Mouse (Mus musculus) thymus, postnatal 14 days (tissue): ENCODE data around the gene Sim1.

Experiments
- DNase-seq: peaks from one replicate; pipeline ENCODE4 v3.0.0; 2021

The Sim1 gene

DNA sequence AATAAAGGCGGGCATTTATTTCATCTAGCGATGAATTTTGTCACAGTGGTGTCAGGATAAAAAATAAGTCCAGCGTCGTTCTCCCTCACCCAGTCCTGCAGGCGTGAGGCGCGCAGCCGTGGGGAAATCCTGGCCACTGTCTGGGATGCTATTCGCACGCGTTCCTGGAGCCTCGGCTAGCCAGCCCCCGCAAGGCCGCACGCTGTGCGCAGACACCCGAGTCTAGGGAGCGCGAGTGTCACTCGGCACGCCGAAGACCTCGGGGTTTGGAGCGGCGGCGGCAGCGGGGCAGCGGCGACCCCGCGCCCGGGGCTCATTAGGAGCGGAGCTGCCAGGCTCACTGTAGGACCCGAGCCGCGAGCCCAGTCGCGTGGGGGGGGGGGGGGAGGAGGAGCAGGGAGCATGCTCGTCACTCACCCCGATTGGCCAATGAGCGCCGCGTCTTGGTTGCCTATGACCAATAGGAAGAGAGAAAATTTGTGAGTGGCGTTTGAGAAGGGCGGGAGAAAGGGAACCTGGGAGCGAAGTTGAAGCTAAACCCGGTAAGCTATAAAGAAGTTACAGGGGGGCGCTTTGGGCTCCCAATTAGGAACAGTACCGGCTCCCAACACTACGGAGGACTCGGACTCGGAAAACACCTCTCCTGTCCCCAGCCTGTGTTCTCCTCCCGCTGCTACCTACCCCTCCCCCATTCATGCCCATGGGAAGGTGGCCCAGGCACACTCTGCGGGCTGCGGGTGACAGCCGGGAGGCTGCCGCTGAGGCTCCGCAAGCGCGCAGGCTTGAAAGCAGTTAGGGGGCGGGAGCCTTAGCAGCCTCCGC lies at the start of gene Sim1:
Sim1 (plus strand) TSS at position 585 of the 822 bp plus-strand sequence.
- DNase-seq, result peak; percentile 33

DNA sequence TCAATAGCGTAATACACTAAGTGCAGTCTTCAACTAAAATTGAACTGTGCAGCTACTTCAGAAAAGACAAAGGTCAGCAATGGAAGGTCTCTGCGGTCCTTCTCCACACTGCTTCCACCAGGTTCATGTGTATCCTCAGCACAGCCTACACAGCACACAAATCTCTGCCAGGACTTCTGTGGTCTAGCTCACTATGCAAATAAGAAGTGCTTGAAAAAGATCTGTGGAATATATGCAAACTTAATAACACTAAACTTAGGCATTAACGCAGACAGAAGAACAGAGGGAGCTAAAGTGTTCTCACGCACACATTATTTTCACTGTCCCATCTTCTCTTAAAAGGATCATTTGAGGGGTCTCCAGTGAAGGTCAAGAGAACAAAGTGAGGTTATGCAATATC lies 26.4 kb upstream of the Sim1 start:
- DNase-seq, result no peak

DNA sequence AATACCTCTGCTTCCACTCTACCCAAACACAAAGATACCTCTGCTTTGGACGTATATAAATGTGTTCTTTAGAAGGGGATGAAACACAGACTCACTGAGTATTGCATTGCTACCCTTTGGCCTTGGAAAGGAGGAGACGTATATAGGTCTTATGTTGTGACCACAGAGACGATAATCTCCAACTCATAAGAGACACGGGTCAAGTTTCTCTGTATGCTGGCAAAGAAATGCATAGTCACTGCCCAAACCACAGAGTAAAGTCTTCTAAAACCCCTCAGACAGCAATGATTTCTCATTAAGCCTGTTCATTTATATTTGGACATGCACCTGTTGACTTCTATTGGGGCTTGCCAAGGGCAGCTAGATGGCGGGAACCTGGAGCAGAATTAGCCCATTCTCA lies 17.6 kb upstream of the Sim1 start:
- no peak for DNase-seq

DNA sequence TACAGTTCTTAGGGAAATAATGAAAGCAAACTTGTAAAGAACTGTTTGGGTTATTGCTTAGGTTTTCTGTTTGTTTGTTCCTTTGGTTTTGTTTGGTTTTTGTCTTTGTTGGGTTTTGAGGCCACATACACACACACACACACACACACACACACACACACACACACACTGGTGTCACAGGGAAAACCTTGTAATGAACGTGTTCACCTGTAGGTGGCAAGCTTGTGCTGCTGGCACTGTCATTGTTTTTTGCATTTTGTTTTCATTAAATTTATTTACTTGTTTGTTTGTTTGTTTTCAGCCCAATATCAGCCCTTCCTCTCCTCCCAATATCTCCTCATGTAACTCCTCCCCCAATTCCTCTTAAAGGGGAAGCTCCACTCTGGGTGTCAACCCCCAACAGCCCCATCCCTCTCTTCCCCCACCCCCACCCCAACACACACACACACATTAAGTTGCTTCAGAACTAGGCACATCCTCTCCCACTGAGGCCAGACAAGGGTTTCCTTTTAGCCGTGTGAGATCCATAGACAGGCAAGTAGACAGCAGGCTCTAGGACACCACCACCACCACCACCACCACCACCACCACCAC lies 13.0 kb upstream of the Sim1 start:
- DNase-seq, result no peak

DNA sequence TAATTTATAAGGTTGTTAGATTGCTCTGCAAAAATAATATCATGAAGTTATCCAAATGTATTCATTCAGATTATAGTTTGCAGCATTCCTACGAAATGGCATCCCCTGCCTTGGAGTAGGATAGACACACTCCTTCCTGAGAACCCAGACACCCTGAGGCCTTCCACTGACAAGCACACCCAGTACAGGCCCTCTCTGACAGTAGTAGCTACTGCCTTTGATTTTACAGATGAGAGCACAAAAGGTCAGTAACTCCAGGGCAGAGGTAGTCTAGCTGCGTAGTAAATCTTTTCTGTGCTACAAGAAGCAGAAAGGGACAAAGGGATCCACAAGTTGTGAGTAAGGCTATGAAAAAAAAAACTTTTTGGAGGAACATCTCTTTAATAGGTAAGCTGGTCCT lies 12.2 kb upstream of the Sim1 start:
- DNase-seq, result no peak

DNA sequence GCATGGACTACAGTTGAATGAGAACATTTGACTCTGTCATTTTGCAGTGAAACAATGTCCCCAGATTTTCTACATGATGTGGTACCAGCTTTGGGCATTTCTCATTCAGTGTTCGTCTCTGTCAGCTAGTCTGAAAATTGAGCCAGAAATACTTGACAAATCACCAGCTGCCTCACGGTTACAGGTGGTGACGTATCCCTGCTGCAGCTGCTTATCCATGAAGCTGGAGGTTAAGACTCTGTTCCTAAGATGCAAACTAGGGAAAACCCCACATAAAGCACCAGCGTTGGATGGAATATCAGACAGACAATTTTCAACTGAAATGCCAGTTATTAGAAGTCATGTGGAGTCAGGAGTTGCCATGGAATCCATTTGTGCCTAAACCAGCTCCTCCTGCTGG lies 8.2 kb upstream of the Sim1 start:
- no peak for DNase-seq

DNA sequence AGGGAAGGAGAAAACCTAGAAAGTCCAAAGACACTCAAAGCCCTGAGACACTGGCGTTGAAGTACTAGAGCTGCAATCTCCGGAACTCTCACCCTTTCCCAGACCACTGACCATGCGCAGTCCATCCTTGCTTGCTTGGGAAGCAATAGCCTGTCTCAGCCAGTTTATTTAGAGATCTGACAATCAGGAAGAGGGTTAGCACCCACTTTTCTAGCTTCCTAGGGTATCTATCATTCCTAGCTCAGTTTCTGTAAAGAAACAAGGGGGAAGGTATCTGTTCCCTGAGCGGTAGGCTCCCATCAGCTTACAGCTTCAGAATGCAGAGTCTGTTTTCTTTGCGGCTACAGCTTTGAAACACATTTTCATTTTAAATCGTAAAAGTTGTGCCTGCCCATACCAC lies 3.9 kb upstream of the Sim1 start:
- DNase-seq, result no peak

DNA sequence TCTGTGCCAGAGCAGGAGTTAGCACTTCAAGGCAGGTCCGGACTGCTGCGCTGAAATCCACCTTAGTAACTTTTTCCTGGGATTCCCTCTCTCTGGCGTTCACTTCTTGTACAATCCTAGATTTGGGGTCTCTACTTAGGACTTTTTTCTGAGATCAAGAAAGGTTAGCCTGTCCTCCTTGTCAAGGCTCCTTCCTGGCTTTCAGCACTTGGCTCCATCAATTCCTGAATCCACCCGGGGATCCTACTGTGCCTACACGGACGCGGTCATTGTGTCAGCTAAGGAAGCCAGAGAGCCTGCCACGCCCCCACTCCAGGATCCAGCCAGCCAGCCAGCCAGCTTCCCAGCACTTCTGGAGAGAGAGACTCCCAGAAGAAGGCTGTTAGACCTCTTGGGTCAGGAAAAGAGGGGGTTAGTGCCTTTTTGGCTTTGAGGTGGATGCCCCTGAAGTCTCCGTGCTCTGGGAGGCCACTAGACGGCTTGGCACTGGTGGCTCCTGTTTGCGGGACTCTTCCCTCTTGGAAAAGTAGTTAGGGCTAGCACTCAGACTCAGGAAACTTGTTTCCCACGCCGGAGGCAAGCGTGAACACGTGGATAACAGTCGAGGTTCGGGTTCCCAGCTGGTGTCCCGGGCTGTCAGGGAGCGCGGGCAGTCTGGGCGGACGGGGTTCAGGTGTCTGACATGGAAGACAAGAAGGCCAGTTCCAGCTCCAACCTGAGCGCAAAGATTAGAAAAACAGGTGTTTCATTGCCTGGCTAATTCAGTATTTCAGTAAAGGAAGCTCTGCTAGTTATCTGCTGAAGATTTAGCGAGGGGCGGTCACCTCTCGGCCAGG lies 2.5 kb upstream of the Sim1 start:
- DNase-seq, result no peak

DNA sequence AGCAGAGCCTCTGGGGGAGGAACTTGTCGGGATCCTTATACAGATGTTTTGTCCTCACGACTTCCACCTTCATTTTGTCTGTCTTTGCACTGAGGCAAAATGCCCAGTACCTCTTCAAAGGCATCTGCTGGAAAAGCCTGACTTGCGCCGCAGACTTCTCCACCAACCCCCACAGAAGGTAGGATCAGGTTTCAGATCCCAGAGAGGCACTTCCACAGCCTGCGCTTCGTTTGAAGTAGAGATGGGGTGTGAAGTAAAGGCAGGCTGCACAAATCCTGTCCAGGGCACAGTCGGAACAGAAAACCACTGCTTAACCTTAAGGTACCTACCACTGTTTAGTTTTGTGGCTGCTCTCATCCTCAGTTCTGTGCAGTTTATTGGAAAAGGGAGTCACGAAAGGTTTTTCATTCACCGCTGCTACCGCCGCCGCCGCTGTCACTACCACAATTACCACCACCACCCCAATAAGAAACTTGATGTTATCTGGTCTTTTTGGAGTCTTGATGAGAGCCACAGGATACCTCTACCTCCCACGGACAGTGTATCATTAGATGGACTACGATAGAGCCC lies 1.7 kb upstream of the Sim1 start:
- no peak for DNase-seq

DNA sequence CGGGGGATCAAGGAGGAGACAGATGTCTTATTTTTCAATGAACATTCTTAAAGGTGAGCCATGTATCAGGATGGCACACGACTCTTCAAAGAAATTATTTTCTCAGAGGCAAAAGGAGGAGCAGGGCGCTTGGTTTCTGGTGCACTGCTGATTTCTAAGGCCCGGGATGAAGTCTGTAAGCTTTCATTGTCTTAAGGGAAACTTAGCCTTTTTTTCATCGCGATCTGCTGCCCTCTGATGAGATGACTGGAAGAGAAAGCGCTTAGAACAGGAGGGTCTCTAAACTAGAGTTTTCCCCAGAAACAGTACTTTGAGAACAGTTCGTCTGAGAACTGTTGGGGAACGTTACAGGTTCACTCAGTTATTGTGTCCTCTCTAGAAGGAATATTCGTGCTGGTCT lies 1.0 kb upstream of the Sim1 start:
- no peak for DNase-seq

DNA sequence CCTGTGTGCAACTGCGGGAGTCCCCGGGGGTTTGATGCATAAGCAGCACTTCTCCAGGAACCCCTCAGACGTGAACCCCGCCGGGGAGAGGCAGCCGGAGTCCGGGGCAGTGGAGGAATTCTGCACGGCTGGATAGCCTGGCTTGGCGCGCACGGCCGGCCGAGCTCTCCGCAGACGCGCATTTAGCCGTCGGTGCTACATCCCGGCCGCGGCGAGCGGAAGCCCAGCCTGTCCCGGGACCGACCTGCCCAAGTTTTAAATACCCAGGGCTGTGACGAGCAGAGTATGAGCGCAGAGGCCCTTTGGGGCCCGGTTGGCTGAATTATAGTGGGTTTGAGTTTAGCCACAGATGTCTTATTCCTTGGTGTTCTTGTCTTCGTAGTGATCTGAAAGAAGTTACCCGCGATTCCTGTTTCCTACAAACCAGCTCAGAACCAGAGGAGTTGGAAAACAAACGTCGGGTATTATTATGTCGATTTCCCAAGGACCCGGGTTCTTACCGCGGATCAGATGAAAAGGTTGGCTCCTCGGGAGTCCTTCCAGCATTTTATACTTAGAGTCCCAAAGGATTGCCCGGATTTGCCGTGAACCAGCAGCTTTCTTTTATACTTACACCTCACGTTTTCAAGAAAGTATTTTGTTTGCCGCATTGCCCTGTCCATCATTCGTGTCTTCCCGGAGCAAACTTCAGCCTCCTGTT lies 687 bp downstream of the Sim1 start:
- DNase-seq, result no peak

DNA sequence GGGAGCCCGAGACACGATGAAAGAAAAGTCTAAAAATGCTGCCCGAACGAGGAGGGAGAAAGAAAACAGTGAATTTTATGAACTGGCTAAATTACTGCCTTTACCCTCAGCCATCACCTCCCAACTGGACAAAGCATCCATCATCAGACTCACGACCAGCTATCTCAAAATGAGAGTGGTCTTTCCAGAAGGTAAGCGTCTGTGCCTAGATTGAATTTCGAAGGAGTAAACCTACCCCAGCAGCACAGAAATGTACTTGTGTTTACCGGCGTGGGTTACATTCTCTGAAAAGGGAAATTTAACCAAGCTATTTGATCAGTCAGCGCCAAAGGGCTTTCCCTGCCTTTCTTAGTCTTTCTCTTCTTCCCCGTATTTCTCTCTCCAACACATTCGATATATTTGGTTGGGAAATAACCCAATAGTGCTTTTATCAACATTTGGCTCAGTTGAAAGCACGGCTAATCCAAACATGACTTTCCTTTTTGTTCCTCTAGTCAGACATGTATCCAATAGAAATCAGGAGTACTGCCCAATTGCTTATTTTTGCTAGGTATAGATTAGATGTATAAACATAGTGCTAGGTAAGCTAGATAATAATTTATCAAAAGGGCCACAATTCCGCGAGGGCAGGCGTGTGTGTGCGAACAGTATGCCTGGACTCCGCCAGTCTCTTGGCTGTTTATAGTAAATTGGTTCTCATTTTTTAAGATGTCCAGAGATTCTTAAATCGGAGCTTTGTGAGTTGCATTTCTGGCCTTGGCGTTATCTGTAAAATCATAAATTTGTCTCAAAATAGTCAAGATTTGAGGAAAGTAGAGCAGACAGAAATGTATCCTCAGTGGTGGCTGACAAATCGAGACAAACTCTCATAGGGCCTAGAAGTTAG lies 1.6 kb downstream of the Sim1 start:
- no peak for DNase-seq

DNA sequence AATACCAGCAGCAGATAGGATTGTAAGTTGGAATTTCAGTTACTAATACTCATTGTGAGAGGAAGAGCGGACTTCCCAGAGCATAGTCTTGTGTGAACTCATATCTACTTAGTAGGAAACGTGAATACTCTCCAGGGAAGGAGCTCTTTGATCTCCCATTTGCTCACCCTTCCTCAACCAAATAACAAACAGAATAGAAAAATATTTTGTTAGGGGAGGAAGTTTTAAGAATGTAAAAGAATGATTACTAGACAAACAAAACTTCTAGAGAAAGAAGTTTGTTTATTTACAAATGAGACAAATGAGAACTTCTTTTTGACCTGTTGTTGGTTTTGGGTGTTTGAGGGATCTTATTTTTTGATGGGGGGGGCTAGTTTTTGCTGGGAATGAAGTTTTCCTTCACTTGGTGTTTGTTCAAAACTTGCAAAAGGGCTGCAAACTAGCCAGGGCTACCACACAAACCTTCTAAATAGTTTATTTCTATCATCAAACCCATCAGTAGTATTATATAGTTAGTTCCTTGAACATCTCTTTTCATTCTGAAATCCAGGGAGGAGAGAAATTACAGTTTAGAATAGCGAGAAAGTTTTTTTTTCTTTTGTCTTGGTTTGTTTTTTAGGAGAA lies 2.3 kb downstream of the Sim1 start:
- DNase-seq, result no peak

DNA sequence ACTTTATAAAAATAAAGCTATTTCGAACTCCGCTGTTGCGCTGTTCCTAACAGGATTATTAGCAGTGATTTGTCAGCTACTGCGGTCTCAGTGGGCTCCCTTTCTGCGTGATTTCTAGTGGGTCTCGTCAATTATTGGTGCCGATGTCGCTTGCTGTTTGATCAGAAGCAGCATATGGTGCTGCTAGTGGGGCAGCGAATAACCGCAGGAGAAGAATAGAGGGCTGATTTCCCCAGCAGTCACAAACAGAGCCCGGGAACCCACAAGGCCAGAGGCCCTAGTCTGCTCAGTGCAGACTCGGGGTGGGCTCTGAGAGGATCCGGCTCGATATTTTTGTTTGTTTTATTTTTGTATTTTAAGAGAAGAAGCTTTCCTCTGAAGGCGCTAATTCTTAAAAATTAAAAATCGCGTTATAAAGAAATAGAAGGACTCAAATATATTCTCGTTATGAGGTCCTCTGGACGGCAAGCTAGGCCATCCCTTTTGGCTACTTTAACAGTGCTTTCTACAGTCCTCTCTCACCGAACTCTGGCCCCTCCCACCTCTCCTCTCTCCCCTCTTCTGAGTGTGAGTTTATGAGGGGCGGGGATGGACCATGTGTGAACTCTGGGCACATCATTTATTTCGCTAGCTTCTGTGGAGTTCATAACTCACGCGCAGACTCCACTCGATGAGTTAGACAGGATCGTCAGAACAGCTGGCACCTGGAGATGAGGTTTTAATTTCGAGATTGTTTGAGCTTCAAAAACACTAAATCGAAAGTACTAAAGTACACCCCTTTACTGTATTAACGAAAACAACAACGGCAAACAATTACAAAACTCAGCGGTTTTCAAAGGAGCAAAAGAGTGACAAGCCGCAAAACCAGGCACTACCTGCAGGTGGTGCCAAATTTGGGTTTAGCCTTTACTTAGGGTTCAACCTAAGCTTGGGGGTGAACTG lies 3.2 kb downstream of the Sim1 start:
- peak; percentile 22 for DNase-seq

DNA sequence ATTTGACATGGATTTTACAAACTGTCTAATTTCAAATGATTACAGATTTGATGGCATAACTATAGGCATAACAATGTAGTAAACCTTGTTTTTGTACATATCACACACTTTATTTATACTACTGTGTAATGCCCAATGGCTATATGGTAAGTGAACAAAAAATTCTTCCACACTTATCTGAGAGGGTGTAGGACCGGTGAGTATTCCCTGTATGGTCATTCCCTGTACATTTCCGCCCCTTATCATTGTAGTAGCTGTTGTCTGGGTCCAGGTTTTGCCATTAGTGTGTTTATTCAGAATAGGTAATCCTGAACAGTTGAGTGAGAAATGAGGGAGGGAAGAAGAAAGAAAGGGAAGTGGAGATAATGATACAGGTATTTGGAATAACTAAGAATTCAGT lies 4.1 kb downstream of the Sim1 start:
- DNase-seq, result no peak

DNA sequence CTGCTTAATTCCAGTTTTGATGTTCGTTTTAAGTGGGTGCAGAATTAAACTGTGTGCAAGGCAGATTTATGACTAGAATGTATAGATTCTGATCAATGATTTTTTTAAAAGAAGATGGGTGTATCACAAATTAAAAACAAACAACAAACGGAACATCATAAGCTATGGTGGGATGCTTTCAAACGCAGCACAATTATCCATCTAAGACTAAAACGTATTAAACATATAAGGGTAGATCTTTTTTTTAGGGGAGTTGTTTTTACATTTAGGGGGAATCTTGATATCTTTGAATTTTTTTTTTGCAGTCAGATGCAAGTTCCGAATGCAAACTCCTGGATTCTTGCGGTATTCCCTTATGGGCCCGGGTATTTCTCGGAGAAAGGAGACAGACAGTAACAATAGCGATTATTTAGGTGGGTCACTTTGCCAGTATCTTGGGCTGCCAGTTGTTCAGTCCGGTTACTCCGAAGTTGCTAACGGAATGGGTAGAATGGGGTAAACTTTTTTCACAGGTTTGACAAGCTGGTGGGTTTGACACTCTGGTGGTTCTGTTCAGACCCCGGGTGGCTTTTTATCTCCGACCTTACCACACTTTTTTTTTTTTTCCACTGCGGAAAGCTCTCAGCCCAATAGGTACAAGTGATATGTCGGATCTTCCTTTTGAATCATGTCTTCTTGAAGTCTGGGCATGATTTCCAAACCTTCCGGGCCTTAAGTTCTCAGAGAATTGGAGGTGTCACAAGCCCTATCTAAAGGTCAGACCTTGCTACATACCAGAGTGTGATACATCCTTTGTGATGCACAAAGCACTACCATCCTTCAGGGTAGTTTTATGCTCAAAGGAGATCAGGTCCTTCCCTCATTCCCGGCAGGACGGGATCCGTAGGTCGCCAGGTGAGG lies 5.5 kb downstream of the Sim1 start:
- no peak for DNase-seq

DNA sequence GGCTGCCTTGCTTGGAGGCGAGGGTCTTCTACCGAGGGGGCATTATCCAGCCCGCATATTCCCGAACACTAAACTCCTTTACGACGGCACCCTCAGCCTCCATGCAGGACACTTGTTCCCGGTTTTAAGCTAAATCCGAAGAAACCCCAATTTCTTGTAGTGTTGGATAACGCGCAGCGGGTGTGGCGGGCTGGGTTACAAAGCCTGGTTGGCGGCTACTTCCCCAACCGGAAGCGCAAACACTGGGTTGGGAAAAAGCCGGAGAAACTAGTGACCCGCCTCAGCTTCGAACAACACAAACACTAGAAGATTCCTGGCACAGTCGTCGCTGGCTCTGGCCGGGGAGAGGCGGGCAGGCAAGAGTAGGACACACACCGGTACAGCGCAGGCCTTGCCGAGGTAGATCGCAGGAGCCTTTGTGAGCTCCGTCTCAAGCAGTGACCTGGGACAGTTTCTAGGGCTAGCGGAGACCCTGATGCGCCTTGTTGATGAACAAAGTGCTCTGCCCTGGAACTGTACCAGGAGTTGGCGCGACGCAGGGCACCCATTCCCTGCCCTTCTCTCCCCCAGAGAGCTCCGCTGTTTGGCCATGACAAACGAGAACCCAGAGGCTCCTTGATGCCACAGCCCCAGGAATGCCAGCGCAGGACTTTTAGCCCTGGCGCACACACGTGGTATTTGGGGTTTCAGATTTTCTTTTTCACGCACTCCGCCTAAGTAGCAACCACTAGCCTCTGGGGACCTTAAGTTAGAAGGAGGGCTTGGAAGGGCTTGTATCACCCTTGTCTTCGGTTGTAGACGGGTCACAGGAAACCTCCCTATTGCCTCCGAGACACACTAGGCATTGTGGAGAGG lies 6.4 kb downstream of the Sim1 start:
- no peak for DNase-seq
